Mouse (Mus musculus): ENCODE measurements at regions not wholly inside any gene's neighbourhood (a gene's known extent, or its start where the extent isn't known, plus 50 kb on each side); places are given as distances from the start of the nearest gene placed in this dataset.
"Not testable (repeated sequence)": the region's sequence is repeated elsewhere in the genome, so short reads cannot be mapped to it uniquely, and the experiment has no call there.

DNA sequence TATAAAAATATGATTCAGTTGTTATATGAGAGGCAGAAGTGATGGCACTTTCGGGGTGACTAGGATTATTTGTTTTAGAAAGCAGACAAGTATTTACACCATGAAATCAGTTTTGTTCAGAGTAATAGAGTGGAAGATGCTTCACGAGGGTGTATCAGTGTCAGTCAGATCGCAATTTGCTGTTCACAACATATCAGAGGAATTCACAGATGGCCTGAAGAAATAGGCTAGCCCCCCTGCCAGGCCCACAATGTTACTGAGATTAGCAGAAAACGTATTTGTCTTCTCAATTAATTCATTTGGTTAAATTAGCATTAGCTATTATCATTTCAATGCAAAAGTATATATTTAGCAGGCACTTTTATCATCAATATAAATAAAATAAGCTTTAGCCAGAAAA is 573.9 kb upstream of the Kcnd2 start:
- no peak overlapping the region for H3K27ac ChIP-seq (ENCODE audit: low read length)
- H3K9ac ChIP-seq (ENCODE audit: low read length): no peak overlapping the region
- no peaks in the 10 kb centered on the region for H3K27me3 ChIP-seq (ENCODE audit: control insufficient read depth, insufficient read depth, low read length)
- H3K4me2 ChIP-seq (ENCODE audit: low read depth, low read length): no peak overlapping the region
- ATAC-seq (replicated peaks; ENCODE audit: extremely low read depth, insufficient read depth, low FRiP score): no peak
- H3K36me3 ChIP-seq (ENCODE audit: control insufficient read depth, insufficient read depth): no peaks in the 10 kb centered on the region
- no peak overlapping the region for H3K4me3 ChIP-seq (ENCODE audit: low read length)
- no peaks in the 10 kb centered on the region for H3K9me3 ChIP-seq (replicated peaks; ENCODE audit: control insufficient read depth, low read length)
- H3K4me1 ChIP-seq (ENCODE audit: control insufficient read depth, insufficient read depth, low read length): no peaks in the 10 kb centered on the region
- 53% methylated on average over 4 of the region's 4 CpGs for WGBS

DNA sequence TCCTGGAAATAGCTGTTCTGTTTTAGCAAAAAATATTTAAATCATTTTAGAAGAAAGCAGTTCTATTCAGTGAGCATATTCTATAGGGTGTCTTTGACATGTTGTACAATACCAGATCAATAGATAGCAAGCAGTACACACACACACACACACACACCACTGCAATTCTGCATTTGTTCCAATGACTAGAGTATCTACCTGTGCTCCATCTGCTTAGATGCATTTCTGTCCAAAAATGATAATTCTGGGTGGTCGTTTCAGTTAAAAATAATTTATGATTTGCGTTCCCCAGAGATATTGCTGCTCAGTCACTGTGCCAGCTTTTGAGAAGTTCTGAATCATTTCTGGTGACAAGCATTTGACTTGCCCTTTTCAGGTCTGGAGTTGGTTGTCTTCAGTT is 573.5 kb upstream of the Kcnd2 start:
- Histone ChIP-seq H3K4me3 (ENCODE audit: low read length) (no peak overlapping the region), H3K4me2 (ENCODE audit: low read depth, low read length) (no peak overlapping the region), H3K27me3 (ENCODE audit: control insufficient read depth, insufficient read depth, low read length) (no peaks in the 10 kb centered on the region), H3K36me3 (ENCODE audit: control insufficient read depth, insufficient read depth) (no peaks in the 10 kb centered on the region), H3K4me1 (ENCODE audit: control insufficient read depth, insufficient read depth, low read length) (no peaks in the 10 kb centered on the region), H3K27ac (ENCODE audit: low read length) (no peak overlapping the region), H3K9ac (ENCODE audit: low read length) (no peak overlapping the region), H3K9me3 (replicated peaks; ENCODE audit: control insufficient read depth, low read length) (no peaks in the 10 kb centered on the region)
- ATAC-seq (replicated peaks; ENCODE audit: extremely low read depth, insufficient read depth, low FRiP score): no peak
- 80% methylated on average over 2 of the region's 2 CpGs for WGBS

DNA sequence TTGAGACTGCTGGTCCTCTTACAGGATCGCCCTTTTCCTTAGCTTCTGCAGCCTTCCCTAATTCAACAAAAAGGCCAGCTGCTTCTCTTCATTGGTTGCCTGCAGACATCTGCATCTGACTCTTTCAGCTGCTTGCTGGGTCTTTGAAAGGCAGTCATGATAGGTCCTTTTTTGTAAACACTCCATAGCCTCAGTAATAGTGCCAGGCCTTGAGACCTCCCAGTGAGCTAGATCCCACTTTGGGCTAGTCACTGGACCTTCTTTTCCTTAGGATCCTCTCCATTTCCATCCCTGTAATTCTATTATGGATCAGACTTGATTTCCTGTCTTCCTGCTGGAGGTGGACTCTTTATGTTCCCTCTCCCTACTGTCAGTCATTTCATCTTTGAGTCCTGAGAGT is 558.3 kb upstream of the Kcnd2 start:
- Histone ChIP-seq H3K27me3 (ENCODE audit: control insufficient read depth, insufficient read depth, low read length) (no peaks in the 10 kb centered on the region), H3K27ac (ENCODE audit: low read length) (no peak overlapping the region), H3K9me3 (replicated peaks; ENCODE audit: control insufficient read depth, low read length) (no peaks in the 10 kb centered on the region), H3K4me1 (ENCODE audit: control insufficient read depth, insufficient read depth, low read length) (no peaks in the 10 kb centered on the region), H3K4me2 (ENCODE audit: low read depth, low read length) (no peak overlapping the region), H3K4me3 (ENCODE audit: low read length) (no peak overlapping the region), H3K9ac (ENCODE audit: low read length) (no peak overlapping the region), H3K36me3 (ENCODE audit: control insufficient read depth, insufficient read depth) (no peaks in the 10 kb centered on the region)
- no peak for ATAC-seq (replicated peaks; ENCODE audit: extremely low read depth, insufficient read depth, low FRiP score)
- 81% methylated on average over 1 of the region's 1 CpGs for WGBS

DNA sequence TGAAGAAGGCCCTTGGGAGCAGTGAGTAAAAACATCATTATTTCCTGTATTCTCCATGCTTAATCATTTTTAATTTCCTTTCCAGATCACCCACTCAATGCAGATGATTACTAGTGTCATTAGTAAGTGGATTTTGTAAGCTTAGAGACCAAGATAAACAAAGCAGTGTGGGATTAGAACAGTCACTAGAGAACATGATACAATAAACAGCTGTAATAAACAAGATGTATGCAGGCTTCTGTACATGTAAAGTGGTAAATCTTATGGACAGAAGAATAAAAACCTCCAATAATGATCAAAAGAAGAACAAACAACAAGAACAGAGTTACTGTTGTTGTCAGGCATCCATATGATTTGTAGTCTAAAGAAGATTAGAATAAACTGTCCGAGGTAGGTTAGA is 542.1 kb upstream of the Kcnd2 start:
- no peaks in the 10 kb centered on the region for H3K36me3 ChIP-seq (ENCODE audit: control insufficient read depth, insufficient read depth)
- H3K27me3 ChIP-seq (ENCODE audit: control insufficient read depth, insufficient read depth, low read length): no peaks in the 10 kb centered on the region
- no peak overlapping the region for H3K27ac ChIP-seq (ENCODE audit: low read length)
- no peaks in the 10 kb centered on the region for H3K4me1 ChIP-seq (ENCODE audit: control insufficient read depth, insufficient read depth, low read length)
- 68% methylated on average over 1 of the region's 1 CpGs for WGBS
- H3K9me3 ChIP-seq (replicated peaks; ENCODE audit: control insufficient read depth, low read length): no peaks in the 10 kb centered on the region
- H3K4me3 ChIP-seq (ENCODE audit: low read length): no peak overlapping the region
- H3K9ac ChIP-seq (ENCODE audit: low read length): no peak overlapping the region
- no peak for ATAC-seq (replicated peaks; ENCODE audit: extremely low read depth, insufficient read depth, low FRiP score)
- H3K4me2 ChIP-seq (ENCODE audit: low read depth, low read length): no peak overlapping the region

- H3K4me2 ChIP-seq (ENCODE audit: low read depth, low read length); ATAC-seq (replicated peaks; ENCODE audit: extremely low read depth, insufficient read depth, low FRiP score); H3K27ac ChIP-seq (ENCODE audit: low read length); H3K36me3 ChIP-seq (ENCODE audit: control insufficient read depth, insufficient read depth); H3K27me3 ChIP-seq (ENCODE audit: control insufficient read depth, insufficient read depth, low read length); H3K4me1 ChIP-seq (ENCODE audit: control insufficient read depth, insufficient read depth, low read length); H3K9ac ChIP-seq (ENCODE audit: low read length); H3K4me3 ChIP-seq (ENCODE audit: low read length); H3K9me3 ChIP-seq (replicated peaks; ENCODE audit: control insufficient read depth, low read length): not testable (repeated sequence)
- 62% methylated on average over 4 of the region's 4 CpGs for WGBS
Measured at GRCm38 (mm10) chr6:20686447-20687238, 528.7 kb upstream of the Kcnd2 start.

DNA sequence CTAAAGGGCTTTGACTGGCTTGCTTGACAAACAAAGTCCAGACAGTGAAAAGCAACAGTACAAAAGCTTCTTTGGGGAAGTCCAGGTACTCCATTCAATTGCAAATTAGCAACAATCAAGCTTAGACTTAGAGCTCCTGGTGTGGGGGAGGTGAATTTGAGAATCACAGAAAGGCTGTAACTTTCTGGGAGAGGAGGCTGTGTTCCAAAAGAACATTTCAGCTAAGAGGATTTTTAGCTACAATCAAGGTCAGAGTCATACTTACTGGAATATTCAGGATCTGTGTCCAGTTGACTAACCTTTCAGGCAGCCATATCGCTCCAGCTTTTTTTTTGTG is 528.1 kb upstream of the Kcnd2 start:
- H3K4me2 ChIP-seq (ENCODE audit: low read depth, low read length); H3K27ac ChIP-seq (ENCODE audit: low read length); H3K9me3 ChIP-seq (replicated peaks; ENCODE audit: control insufficient read depth, low read length); H3K27me3 ChIP-seq (ENCODE audit: control insufficient read depth, insufficient read depth, low read length); H3K36me3 ChIP-seq (ENCODE audit: control insufficient read depth, insufficient read depth); H3K4me3 ChIP-seq (ENCODE audit: low read length); H3K9ac ChIP-seq (ENCODE audit: low read length); ATAC-seq (replicated peaks; ENCODE audit: extremely low read depth, insufficient read depth, low FRiP score); H3K4me1 ChIP-seq (ENCODE audit: control insufficient read depth, insufficient read depth, low read length): not testable (repeated sequence)
- 64% methylated on average over 1 of the region's 1 CpGs for WGBS

GRCm38 (mm10) chr6:20725948-20726347 is 489.4 kb upstream of the Kcnd2 start:
- H3K9ac ChIP-seq (ENCODE audit: low read length): no peak overlapping the region
- no peak overlapping the region for H3K4me2 ChIP-seq (ENCODE audit: low read depth, low read length)
- H3K27me3 ChIP-seq (ENCODE audit: control insufficient read depth, insufficient read depth, low read length): no peaks in the 10 kb centered on the region
- no peaks in the 10 kb centered on the region for H3K9me3 ChIP-seq (replicated peaks; ENCODE audit: control insufficient read depth, low read length)
- no peak overlapping the region for H3K4me3 ChIP-seq (ENCODE audit: low read length)
- WGBS: 38% methylated on average over 1 of the region's 1 CpGs
- no peak overlapping the region for H3K27ac ChIP-seq (ENCODE audit: low read length)
- no peaks in the 10 kb centered on the region for H3K4me1 ChIP-seq (ENCODE audit: control insufficient read depth, insufficient read depth, low read length)
- H3K36me3 ChIP-seq (ENCODE audit: control insufficient read depth, insufficient read depth): no peaks in the 10 kb centered on the region
- ATAC-seq (replicated peaks; ENCODE audit: extremely low read depth, insufficient read depth, low FRiP score): no peak

DNA sequence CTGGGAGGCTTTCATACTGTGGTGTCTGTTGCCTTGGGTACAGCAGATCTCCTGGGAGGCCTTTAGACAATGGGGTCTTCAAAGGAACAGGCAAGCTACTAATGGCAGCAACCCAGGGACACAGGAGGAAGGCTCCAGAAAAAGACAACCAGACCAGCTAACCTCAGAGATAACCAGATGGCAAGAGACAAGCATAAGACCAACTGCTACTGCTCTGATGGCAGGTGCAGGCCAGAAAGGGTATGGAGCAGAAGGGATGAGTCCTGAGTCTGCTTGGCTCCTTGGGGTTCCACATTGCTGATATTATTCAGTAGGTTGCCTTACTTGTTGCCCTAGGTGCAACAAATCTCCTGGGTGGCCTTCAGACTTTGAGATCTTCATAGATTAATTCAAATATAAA is 476.2 kb upstream of the Kcnd2 start:
- H3K4me1 ChIP-seq (ENCODE audit: control insufficient read depth, insufficient read depth, low read length): no peaks in the 10 kb centered on the region
- no peaks in the 10 kb centered on the region for H3K9me3 ChIP-seq (replicated peaks; ENCODE audit: control insufficient read depth, low read length)
- H3K4me3 ChIP-seq (ENCODE audit: low read length): no peak overlapping the region
- no peaks in the 10 kb centered on the region for H3K27me3 ChIP-seq (ENCODE audit: control insufficient read depth, insufficient read depth, low read length)
- no peak overlapping the region for H3K9ac ChIP-seq (ENCODE audit: low read length)
- H3K4me2 ChIP-seq (ENCODE audit: low read depth, low read length): no peak overlapping the region
- H3K27ac ChIP-seq (ENCODE audit: low read length): no peak overlapping the region
- H3K36me3 ChIP-seq (ENCODE audit: control insufficient read depth, insufficient read depth): no peaks in the 10 kb centered on the region
- ATAC-seq (replicated peaks; ENCODE audit: extremely low read depth, insufficient read depth, low FRiP score): no peak

GRCm38 (mm10) chr6:20740406-20740805 is 474.9 kb upstream of the Kcnd2 start:
- no peak for ATAC-seq (replicated peaks; ENCODE audit: extremely low read depth, insufficient read depth, low FRiP score)
- Histone ChIP-seq H3K36me3 (ENCODE audit: control insufficient read depth, insufficient read depth) (no peaks in the 10 kb centered on the region), H3K4me2 (ENCODE audit: low read depth, low read length) (no peak overlapping the region), H3K9me3 (replicated peaks; ENCODE audit: control insufficient read depth, low read length) (no peaks in the 10 kb centered on the region), H3K9ac (ENCODE audit: low read length) (no peak overlapping the region), H3K4me3 (ENCODE audit: low read length) (no peak overlapping the region), H3K4me1 (ENCODE audit: control insufficient read depth, insufficient read depth, low read length) (no peaks in the 10 kb centered on the region), H3K27me3 (ENCODE audit: control insufficient read depth, insufficient read depth, low read length) (no peaks in the 10 kb centered on the region), H3K27ac (ENCODE audit: low read length) (no peak overlapping the region)
- 62% methylated on average over 1 of the region's 1 CpGs for WGBS
